Mouse (Mus musculus) B cell, adult (primary cell): ENCODE data around the gene Mecp2. TPM values are rescaled to one million over a fixed set of nuclear protein-coding genes. Genes with fewer than 3 reads are reported as not detected.

Experiments
- total RNA-seq: library from RNA; stranded (reverse); gene quantifications from 4 replicates; pipeline ENCODE4 v1.2.4, GENCODE M21; 2023; ENCODE audit not compliant: inconsistent age

Mecp2 gene
- 41.7 to 52.4 TPM (median 47.8 TPM) in 4 replicates for total RNA-seq

GRCm38 (mm10) chrX:74135263-74135662 is at the start of gene Mecp2:
Gene Mecp2 (minus strand): TSS chrX:74135363.

GRCm38 (mm10) chrX:74176959-74177358 is 41.8 kb upstream of the Mecp2 start, which contains the start of gene Tktl1:
Gene Tktl1 (plus strand): TSS chrX:74177259.

GRCm38 (mm10) chrX:74167738-74168137 is 32.6 kb upstream of the Mecp2 start, which contains the start of gene Tex28:
Gene Tex28 (minus strand): TSS chrX:74167838.

GRCm38 (mm10) chrX:74127164-74127563 is 8.0 kb downstream of the Mecp2 start, which contains the start of gene Opn1mw:
Gene Opn1mw (plus strand): TSS chrX:74127464.

GRCm38 (mm10) chrX:74023188-74024049 is 111.7 kb downstream of the Mecp2 start, which contains the start of gene Irak1:
Gene Irak1 (minus strand): TSS chrX:74023918.

Other genes starting within 250 kb of the Mecp2 start
- not detected in 4 replicates for gene Avpr2, start 243.3 kb downstream of the Mecp2 start, total RNA-seq
- gene L1cam, start 239.3 kb downstream of the Mecp2 start, total RNA-seq, result 14.4 to 17.2 TPM (median 15.6 TPM) in 4 replicates
- gene Arhgap4, start 213.5 kb downstream of the Mecp2 start, total RNA-seq, result 340 to 368 TPM (median 352 TPM) in 4 replicates
- gene Naa10, start 213.4 kb downstream of the Mecp2 start, total RNA-seq, result 59.3 to 63.7 TPM (median 61.0 TPM) in 4 replicates
- gene Renbp, start 204.5 kb downstream of the Mecp2 start, total RNA-seq, result 30.6 to 51.2 TPM (median 33.3 TPM) in 4 replicates
- 105 to 124 TPM (median 116 TPM) in 4 replicates for gene Hcfc1, start 169.0 kb downstream of the Mecp2 start, total RNA-seq
- gene Irak1, start 111.4 kb downstream of the Mecp2 start, total RNA-seq, result 157 to 185 TPM (median 168 TPM) in 4 replicates
- not detected in 4 replicates for gene Opn1mw, start 7.9 kb downstream of the Mecp2 start, total RNA-seq
- not detected in 4 replicates for gene Tex28, start 32.5 kb upstream of the Mecp2 start, total RNA-seq
- 0.42 to 0.67 TPM (median 0.57 TPM) in 4 replicates for gene Tktl1, start 41.9 kb upstream of the Mecp2 start, total RNA-seq
- gene Flna, start 114.5 kb upstream of the Mecp2 start, total RNA-seq, result 454 to 490 TPM (median 483 TPM) in 4 replicates
- 89.2 to 95.0 TPM (median 89.9 TPM) in 4 replicates for gene Emd, start 119.3 kb upstream of the Mecp2 start, total RNA-seq
- gene Rpl10, start 135.4 kb upstream of the Mecp2 start, total RNA-seq, result 578 to 737 TPM (median 614 TPM) in 4 replicates
- 93.5 to 123 TPM (median 106 TPM) in 4 replicates for gene Taz, start 146.5 kb upstream of the Mecp2 start, total RNA-seq
- gene Dnase1l1, start 147.0 kb upstream of the Mecp2 start, total RNA-seq, result 13.0 to 20.3 TPM (median 15.0 TPM) in 4 replicates
- gene Atp6ap1, start 161.7 kb upstream of the Mecp2 start, total RNA-seq, result 166 to 176 TPM (median 174 TPM) in 4 replicates
- 307 to 387 TPM (median 365 TPM) in 4 replicates for gene Gdi1, start 169.6 kb upstream of the Mecp2 start, total RNA-seq
- 101 to 115 TPM (median 104 TPM) in 4 replicates for gene Fam50a, start 177.7 kb upstream of the Mecp2 start, total RNA-seq
- 13.3 to 19.2 TPM (median 16.1 TPM) in 4 replicates for gene Plxna3, start 193.7 kb upstream of the Mecp2 start, total RNA-seq
- 23.7 to 32.8 TPM (median 26.6 TPM) in 4 replicates for gene Lage3, start 218.3 kb upstream of the Mecp2 start, total RNA-seq
- gene Ubl4a, start 237.9 kb upstream of the Mecp2 start, total RNA-seq, result 21.4 to 36.5 TPM (median 28.5 TPM) in 4 replicates
- gene Slc10a3, start 238.0 kb upstream of the Mecp2 start, total RNA-seq, result 13.5 to 19.3 TPM (median 16.5 TPM) in 4 replicates